Mouse (Mus musculus): Measurements from ENCODE around the gene Ndufa6. TPM values are rescaled to one million over a fixed set of nuclear protein-coding genes. Genes with fewer than 3 reads are reported as not detected.

Ndufa6 gene
- polyA plus RNA-seq, 1 experiment from 2014 or later, result 403 TPM

GRCm38 (mm10) chr15:82361459-82362018 is 7.4 kb upstream of the Ndufa6 start:
- H3K4me1 ChIP-seq (ENCODE audit: control insufficient read depth, insufficient read depth, low read length), result peaks cover 5% of the 10 kb centered on the region; the same call in 1 of the 2 replicates
- 0 out of 2 replicates have a peak, but pooled peaks have one; percentile 37 for ATAC-seq (ENCODE audit: insufficient number of reproducible peaks, insufficient read depth, low FRiP score, low read depth)
- H3K9me3 ChIP-seq (ENCODE audit: control insufficient read depth, low read depth, low read length), result no peaks in the 10 kb centered on the region
- no peaks in the 10 kb centered on the region for H3K36me3 ChIP-seq (ENCODE audit: control insufficient read depth, insufficient read depth, low read length)
- no peak overlapping the region for H3K4me2 ChIP-seq (replicated peaks; ENCODE audit: low read depth, low read length)
- no peaks in the 10 kb centered on the region for H3K27me3 ChIP-seq (ENCODE audit: control insufficient read depth, insufficient read depth, low read length)
- H3K4me3 ChIP-seq (ENCODE audit: low read depth, low read length), result no peak overlapping the region
- 70% methylated on average over 11 of the region's 11 CpGs for WGBS
- no peak overlapping the region for H3K27ac ChIP-seq (ENCODE audit: low read length)
- H3K9ac ChIP-seq (replicated peaks; ENCODE audit: low read depth, low read length), result no peak overlapping the region

GRCm38 (mm10) chr15:82358431-82359260 is 4.5 kb upstream of the Ndufa6 start:
- 58% methylated on average over 22 of the region's 22 CpGs for WGBS
- Histone ChIP-seq H3K4me2 (replicated peaks; ENCODE audit: low read depth, low read length) (no peak overlapping the region), H3K27me3 (ENCODE audit: control insufficient read depth, insufficient read depth, low read length) (no peaks in the 10 kb centered on the region), H3K36me3 (ENCODE audit: control insufficient read depth, insufficient read depth, low read length) (no peaks in the 10 kb centered on the region), H3K4me3 (ENCODE audit: low read depth, low read length) (no peak overlapping the region), H3K9ac (replicated peaks; ENCODE audit: low read depth, low read length) (0 out of 2 replicates have a peak overlapping the region, but pooled peaks have one; percentile 18), H3K9me3 (ENCODE audit: control insufficient read depth, low read depth, low read length) (no peaks in the 10 kb centered on the region), H3K27ac (ENCODE audit: low read length) (peak overlapping the region; percentile 39; the same call in 1 of the 2 replicates), H3K4me1 (ENCODE audit: control insufficient read depth, insufficient read depth, low read length) (peaks cover 8% of the 10 kb centered on the region; the same call in 1 of the 2 replicates)
- ATAC-seq (ENCODE audit: insufficient number of reproducible peaks, insufficient read depth, low FRiP score, low read depth), result no peak

DNA sequence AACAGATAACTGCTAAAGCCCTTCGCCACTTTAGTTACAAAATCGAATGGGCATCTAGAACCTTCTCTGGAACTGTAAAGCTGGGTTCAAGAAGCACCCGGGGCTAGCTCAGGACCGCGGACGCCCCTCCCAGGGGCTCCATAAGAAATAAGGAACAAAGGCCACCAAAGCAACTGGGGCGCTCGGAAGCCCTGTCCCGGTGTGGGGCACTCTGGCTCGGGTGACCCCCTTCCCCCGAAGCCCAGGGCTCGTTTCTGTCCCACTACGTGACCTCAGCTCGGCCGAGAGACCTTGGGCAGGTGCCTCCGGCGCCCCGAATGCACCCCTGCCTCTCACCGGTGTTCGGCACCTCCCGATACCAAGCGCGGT is 393 bp downstream of the Ndufa6 start:
- H3K4me1 ChIP-seq (ENCODE audit: control insufficient read depth, insufficient read depth, low read length), result peaks cover 12% of the 10 kb centered on the region; the same call in 1 of the 2 replicates
- H3K4me3 ChIP-seq (ENCODE audit: low read depth, low read length), result peak overlapping the region; percentile 58
- peak overlapping the region; percentile 57 for H3K9ac ChIP-seq (replicated peaks; ENCODE audit: low read depth, low read length)
- peak overlapping the region; percentile 68 for H3K4me2 ChIP-seq (replicated peaks; ENCODE audit: low read depth, low read length)
- WGBS, result under 1% methylated on average over 23 of the region's 23 CpGs
- H3K27me3 ChIP-seq (ENCODE audit: control insufficient read depth, insufficient read depth, low read length), result no peaks in the 10 kb centered on the region
- peak overlapping the region; percentile 46; the same call in 1 of the 2 replicates for H3K27ac ChIP-seq (ENCODE audit: low read length)
- peaks cover 20% of the 10 kb centered on the region for H3K36me3 ChIP-seq (ENCODE audit: control insufficient read depth, insufficient read depth, low read length)
- no peaks in the 10 kb centered on the region for H3K9me3 ChIP-seq (ENCODE audit: control insufficient read depth, low read depth, low read length)
- ATAC-seq (ENCODE audit: insufficient number of reproducible peaks, insufficient read depth, low FRiP score, low read depth), result peak; percentile 16; the same call in 1 of the 2 replicates

- 26% methylated on average over 14 of the region's 14 CpGs for WGBS
Measured at GRCm38 (mm10) chr15:82353078-82353744, 911 bp downstream of the Ndufa6 start.

GRCm38 (mm10) chr15:82351480-82351879 is 2.6 kb downstream of the Ndufa6 start:
- H3K4me2 ChIP-seq (replicated peaks; ENCODE audit: low read depth, low read length), result no peak overlapping the region

More at GRCm38 (mm10) chr15:82353078-82353744, 911 bp downstream of the Ndufa6 start:
- ATAC-seq (ENCODE audit: insufficient number of reproducible peaks, insufficient read depth, low FRiP score, low read depth), result no peak
- Histone ChIP-seq H3K36me3 (ENCODE audit: control insufficient read depth, insufficient read depth, low read length) (peaks cover 25% of the 10 kb centered on the region), H3K4me1 (ENCODE audit: control insufficient read depth, insufficient read depth, low read length) (peaks cover 10% of the 10 kb centered on the region; the same call in 1 of the 2 replicates), H3K9me3 (ENCODE audit: control insufficient read depth, low read depth, low read length) (no peaks in the 10 kb centered on the region), H3K4me3 (ENCODE audit: low read depth, low read length) (peak overlapping the region; percentile 58), H3K27me3 (ENCODE audit: control insufficient read depth, insufficient read depth, low read length) (no peaks in the 10 kb centered on the region), H3K27ac (ENCODE audit: low read length) (no peak overlapping the region), H3K9ac (replicated peaks; ENCODE audit: low read depth, low read length) (peak overlapping the region; percentile 57), H3K4me2 (replicated peaks; ENCODE audit: low read depth, low read length) (peak overlapping the region; percentile 68)

DNA sequence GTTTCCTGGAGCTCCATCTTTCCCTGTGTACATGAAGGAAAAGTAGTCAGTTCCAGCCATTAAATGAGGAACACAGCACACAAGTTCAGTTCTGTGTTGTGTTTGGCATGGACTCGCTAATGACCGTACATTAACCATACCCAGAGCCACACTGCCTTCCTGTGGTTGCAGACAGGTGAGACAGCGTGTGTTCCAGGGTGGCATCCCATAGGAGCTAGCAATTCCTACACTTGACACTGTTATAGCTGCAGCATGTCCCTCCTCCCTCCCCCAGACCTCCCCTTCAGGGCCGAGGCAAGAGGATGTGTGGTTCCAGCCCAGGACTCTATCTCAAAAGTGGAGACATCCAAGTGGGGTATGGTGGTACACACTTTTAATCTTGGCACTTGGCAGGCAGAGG is 3.8 kb downstream of the Ndufa6 start:
- H3K27ac ChIP-seq (ENCODE audit: low read length), result no peak overlapping the region

More at GRCm38 (mm10) chr15:82351480-82351879, 2.6 kb downstream of the Ndufa6 start:
- Histone ChIP-seq H3K9ac (replicated peaks; ENCODE audit: low read depth, low read length) (no peak overlapping the region), H3K4me3 (ENCODE audit: low read depth, low read length) (no peak overlapping the region; the same call in 1 of the 2 replicates), H3K27me3 (ENCODE audit: control insufficient read depth, insufficient read depth, low read length) (no peaks in the 10 kb centered on the region), H3K9me3 (ENCODE audit: control insufficient read depth, low read depth, low read length) (no peaks in the 10 kb centered on the region), H3K27ac (ENCODE audit: low read length) (no peak overlapping the region), H3K36me3 (ENCODE audit: control insufficient read depth, insufficient read depth, low read length) (peaks cover 26% of the 10 kb centered on the region), H3K4me1 (ENCODE audit: control insufficient read depth, insufficient read depth, low read length) (peaks cover 19% of the 10 kb centered on the region; the same call in 1 of the 2 replicates)
- ATAC-seq (ENCODE audit: insufficient number of reproducible peaks, insufficient read depth, low FRiP score, low read depth), result no peak
- WGBS, result 55% methylated on average over 3 of the region's 3 CpGs

GRCm38 (mm10) chr15:82348999-82349341 is 5.2 kb downstream of the Ndufa6 start:
- WGBS, result 78% methylated on average over 2 of the region's 2 CpGs
- no peak overlapping the region for H3K4me2 ChIP-seq (replicated peaks; ENCODE audit: low read depth, low read length)
- H3K27ac ChIP-seq (ENCODE audit: low read length), result no peak overlapping the region
- H3K9ac ChIP-seq (replicated peaks; ENCODE audit: low read depth, low read length), result no peak overlapping the region
- ATAC-seq (ENCODE audit: insufficient number of reproducible peaks, insufficient read depth, low FRiP score, low read depth), result no peak
- H3K4me3 ChIP-seq (ENCODE audit: low read depth, low read length), result no peak overlapping the region
- H3K4me1 ChIP-seq (ENCODE audit: control insufficient read depth, insufficient read depth, low read length), result peaks cover 16% of the 10 kb centered on the region; the same call in 1 of the 2 replicates
- no peaks in the 10 kb centered on the region for H3K9me3 ChIP-seq (ENCODE audit: control insufficient read depth, low read depth, low read length)
- no peaks in the 10 kb centered on the region for H3K27me3 ChIP-seq (ENCODE audit: control insufficient read depth, insufficient read depth, low read length)
- H3K36me3 ChIP-seq (ENCODE audit: control insufficient read depth, insufficient read depth, low read length), result peaks cover 26% of the 10 kb centered on the region

More for the DNA sequence above, 3.8 kb downstream of the Ndufa6 start:
- Histone ChIP-seq H3K9me3 (ENCODE audit: control insufficient read depth, low read depth, low read length) (no peaks in the 10 kb centered on the region), H3K36me3 (ENCODE audit: control insufficient read depth, insufficient read depth, low read length) (peaks cover 26% of the 10 kb centered on the region), H3K4me1 (ENCODE audit: control insufficient read depth, insufficient read depth, low read length) (peaks cover 19% of the 10 kb centered on the region; the same call in 1 of the 2 replicates), H3K9ac (replicated peaks; ENCODE audit: low read depth, low read length) (no peak overlapping the region), H3K4me3 (ENCODE audit: low read depth, low read length) (no peak overlapping the region), H3K27me3 (ENCODE audit: control insufficient read depth, insufficient read depth, low read length) (no peaks in the 10 kb centered on the region), H3K4me2 (replicated peaks; ENCODE audit: low read depth, low read length) (no peak overlapping the region)
- no peak for ATAC-seq (ENCODE audit: insufficient number of reproducible peaks, insufficient read depth, low FRiP score, low read depth)
- WGBS, result 83% methylated on average over 4 of the region's 4 CpGs
